Mouse (Mus musculus) urinary bladder, adult 18-20 months (tissue): Measurements from ENCODE around the gene 4930442H23Rik.
"Not testable (repeated sequence)": the region's sequence is repeated elsewhere in the genome, so short reads cannot be mapped to it uniquely, and the experiment has no call there.

ENCODE experiments used
- DNase-seq, 2 experiments: peaks; one replicate each; pipeline ENCODE4 v3.0.0; 2022; ENCODE audit warnings: low spot score in 2 of 2, mixed read lengths in 2 of 2

4930442H23Rik gene

GRCm38 (mm10) chr10:81177958-81178712 lies 5.5 kb downstream of the 4930442H23Rik start:
- no peak for DNase-seq

DNA sequence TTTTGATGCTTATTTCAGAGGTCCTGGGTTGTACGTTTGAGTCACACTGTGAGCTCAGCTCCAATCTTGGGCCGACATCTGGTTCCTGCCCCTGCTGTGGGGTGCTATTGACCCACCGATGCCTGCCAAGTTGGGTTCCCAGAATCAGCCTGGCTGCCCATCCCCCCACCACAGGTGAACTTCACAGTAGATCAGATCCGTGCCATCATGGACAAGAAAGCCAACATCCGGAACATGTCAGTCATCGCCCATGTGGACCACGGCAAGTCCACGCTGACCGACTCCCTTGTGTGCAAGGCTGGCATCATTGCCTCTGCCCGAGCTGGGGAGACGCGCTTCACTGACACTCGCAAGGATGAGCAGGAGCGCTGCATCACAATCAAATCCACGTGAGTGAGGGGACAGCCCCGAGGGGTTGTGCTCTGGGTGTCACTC lies 6.1 kb downstream of the 4930442H23Rik start:
- DNase-seq: no peak

- DNase-seq: peak; percentile 97 to 98
These were observed 7.0 kb downstream of the 4930442H23Rik start, which contains the start of gene Eef2 for GRCm38 (mm10) chr10:81176466-81177271. TSS of gene Eef2 (plus strand) at chr10:81176631.

DNA sequence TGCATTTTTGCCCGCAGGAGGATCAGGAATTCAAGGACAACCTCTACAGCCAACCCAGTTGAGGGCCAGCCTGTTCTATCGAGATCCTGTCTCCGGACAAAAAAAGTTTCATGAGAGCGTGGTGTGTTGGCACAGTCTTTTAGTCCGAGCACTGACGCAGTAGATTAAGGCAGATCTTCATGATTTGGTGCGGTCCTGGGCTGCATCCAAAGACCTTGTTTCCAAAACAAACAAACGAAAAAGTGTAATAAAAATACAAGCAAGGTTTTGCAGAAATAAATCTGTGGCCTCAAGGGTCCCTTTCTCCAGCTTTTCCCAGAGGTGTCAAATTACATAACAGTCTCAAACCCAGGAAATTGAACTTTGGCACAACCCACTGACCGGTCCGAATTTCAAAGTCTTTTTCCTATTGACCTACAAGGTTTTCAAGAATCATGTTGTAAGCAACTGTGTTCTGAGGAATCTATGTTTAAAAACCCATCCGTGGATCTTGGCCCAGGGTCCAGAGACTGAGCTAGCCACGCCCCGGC lies 7.6 kb downstream of the 4930442H23Rik start:
- DNase-seq: no peak

DNA sequence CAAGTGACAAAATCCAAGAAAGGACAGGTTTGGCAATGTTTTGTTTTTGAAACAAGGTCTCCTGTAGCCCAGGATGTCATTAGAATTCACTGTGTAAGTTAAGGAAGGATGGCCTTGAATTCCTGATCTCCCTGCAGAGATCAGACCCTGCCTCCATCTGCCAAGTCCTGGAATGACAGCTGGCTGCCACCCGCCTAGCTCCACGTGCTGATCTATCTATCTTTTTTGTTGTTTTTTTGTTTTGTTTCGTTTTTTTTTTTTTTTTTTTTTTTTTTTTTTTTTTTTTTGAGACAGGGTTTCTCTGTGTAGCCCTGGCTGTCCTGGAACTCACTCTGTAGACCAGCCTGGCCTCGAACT lies 8.3 kb downstream of the 4930442H23Rik start:
- not testable (repeated sequence) for DNase-seq

GRCm38 (mm10) chr10:81174617-81175344 lies 8.9 kb downstream of the 4930442H23Rik start:
- DNase-seq: peak; percentile 75 to 82

- peak; percentile 69 to 74 for DNase-seq
These were observed 10.5 kb downstream of the 4930442H23Rik start for GRCm38 (mm10) chr10:81173132-81173531.

- DNase-seq: not testable (repeated sequence)
These were observed 14.2 kb downstream of the 4930442H23Rik start for GRCm38 (mm10) chr10:81169411-81169900.

DNA sequence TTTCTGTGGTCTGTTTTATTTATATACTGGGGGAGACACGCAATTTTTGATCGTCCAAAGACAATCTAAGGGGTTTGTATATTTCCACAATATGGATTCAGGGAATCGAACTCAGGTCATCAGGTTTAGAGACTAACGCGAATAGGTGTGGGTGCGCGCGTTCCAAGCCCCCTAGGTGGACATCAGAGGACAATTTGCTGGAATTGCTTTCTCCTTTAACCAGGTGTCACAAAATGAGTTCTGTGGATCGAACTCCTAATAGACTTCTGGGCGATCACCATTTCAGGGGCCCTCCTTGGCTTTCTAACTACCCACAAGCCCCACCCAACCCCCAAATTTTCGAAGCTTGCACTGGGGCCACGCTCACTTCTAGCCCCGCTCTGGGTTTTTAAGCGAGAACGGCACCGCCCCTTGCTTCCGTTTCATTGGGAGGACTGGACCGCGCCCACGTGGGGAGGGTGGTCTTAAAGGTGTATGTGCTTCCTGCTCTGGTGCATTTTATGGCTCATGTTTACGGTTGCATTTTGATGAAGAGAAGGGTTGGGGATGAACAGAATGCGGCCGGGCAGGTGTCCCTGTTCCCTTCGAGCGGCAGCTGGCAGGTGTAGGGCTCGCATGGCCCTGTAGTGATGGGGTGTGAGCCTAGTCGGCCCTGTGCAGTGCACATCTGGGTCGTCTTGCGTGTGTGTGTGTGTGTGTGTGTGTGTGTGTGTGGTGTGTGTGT lies 15.0 kb downstream of the 4930442H23Rik start:
- DNase-seq: peak; percentile 73 to 77

DNA sequence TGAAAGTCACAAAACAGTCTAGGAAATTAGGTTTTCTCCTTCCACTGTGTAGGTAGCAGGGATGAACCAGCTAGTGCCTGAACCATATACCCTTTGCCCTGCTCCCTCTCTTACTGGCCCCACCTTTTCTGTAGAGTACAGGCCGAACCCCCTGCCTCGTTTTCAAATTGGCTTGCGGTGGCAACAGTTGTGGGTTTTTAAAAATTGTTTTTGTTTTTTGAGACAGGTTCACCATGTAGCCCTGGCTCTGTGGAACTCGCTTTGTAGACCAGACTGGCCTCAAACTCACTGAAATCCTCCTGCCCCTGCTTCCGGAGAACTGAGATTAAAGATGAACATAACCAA lies 15.6 kb downstream of the 4930442H23Rik start:
- no peak for DNase-seq

- DNase-seq: peak; percentile 99 to 100
These were observed 16.2 kb downstream of the 4930442H23Rik start, which contains the start of gene Pias4 for GRCm38 (mm10) chr10:81167200-81168086. TSS of gene Pias4 (minus strand) at chr10:81167923.

DNA sequence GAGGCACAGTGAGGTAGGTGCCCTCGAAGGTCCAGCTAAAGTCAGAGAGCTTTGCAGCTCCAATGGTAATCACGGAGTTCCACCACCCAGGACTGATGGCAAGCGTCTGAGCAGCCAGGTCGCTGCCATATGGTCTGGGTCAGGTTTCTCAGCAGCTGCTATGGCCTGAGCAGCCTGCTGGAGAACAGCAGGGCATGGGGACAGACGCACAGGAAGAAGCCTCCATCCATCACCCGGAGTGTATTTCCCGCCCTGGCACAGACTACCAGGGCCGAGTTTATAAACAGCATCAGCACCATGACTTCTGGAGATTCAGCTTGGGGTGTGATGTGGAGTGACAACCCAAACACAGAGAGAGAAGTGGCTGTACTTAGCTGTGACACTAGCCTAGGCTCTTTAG lies 18.5 kb downstream of the 4930442H23Rik start:
- DNase-seq: no peak

DNA sequence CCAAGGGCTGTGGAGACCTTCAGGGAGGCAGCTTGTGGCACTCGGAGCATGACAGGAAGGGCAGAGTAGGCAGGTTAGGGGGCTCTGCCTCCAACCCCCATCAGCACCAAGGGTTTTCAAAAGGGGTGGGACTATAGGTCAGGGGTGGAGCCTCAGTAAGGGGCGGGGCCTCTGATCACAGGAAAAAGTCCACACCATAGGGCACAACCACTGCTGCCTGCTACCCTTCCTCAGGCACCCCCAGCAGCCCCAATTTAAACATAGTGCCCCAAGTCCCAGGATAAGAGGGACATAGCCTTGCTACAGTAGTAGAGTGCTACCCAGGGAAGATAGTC lies 21.4 kb downstream of the 4930442H23Rik start:
- DNase-seq: no peak

GRCm38 (mm10) chr10:81161602-81162317 lies 21.9 kb downstream of the 4930442H23Rik start:
- no peak for DNase-seq

DNA sequence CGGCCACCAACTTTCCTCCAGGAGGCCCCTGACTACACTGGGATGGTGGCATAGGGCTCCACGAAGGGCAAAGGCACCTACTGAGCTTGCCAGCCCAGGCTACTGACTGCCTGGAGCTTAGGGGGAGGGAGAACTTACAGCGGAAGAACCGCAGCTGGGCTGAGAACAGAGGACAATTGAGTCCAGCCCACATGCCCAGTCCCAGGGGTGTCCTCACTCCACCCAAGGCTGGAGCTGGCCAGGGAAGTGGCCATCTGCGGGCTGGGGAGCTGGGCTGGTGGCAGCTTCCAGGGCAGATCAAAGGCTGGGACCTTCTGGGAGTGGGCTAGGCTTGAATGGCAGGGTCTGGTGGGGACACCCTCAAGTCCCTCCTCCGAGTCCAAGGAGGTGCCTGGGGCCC lies 28.9 kb downstream of the 4930442H23Rik start:
- no peak for DNase-seq

- DNase-seq: no peak
These were observed 29.3 kb downstream of the 4930442H23Rik start for GRCm38 (mm10) chr10:81154313-81154712.

GRCm38 (mm10) chr10:81152609-81153008 lies 31.0 kb downstream of the 4930442H23Rik start:
- no peak for DNase-seq

GRCm38 (mm10) chr10:81151261-81151660 lies 32.4 kb downstream of the 4930442H23Rik start:
- DNase-seq: no peak

DNA sequence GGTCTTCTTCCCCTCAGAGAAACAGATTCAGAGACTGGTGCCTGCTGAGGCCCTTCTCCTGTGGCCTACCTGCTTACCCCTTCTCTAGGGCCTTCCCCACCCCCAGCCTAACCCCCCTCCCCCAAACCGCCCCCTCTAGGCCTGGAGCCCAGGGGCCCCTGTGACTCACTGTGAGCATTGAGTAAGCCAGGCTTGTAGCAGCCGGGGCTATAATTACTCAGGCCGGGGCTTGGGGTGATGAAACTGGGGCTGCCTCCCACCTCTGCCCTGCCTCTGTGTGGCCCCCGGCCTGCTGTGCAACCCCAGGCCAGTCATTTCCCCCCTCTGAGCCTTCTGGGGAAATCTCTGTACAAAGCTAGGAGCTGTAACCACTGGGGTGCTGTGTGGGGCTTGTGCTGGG lies 37.4 kb downstream of the 4930442H23Rik start:
- DNase-seq: no peak
